8 mouse cellular contexts compared by ENCODE assay signal in genomic region chr14:25710073-25710472, GRCm38 (mm10). TPM values are rescaled to one million over a fixed set of nuclear protein-coding genes. Genes with fewer than 3 reads are reported as not detected.
DNase-seq lines count a peak whose midpoint lies in the region; ATAC-seq and TF ChIP-seq lines count a peak whose summit lies in the region.
"Had no signal": no experiment of that assay in that cellular context is flagged by ENCODE, and none has a peak within 500 bp of the region (broad histone marks: within the 10 kb centered on the region; RNA-seq: fewer than 3 reads in every experiment).

No protein-coding gene starts in this region.

- DNase-seq in lung, embryonic 14.5 days = peak; percentile 84
- no peak for DNase-seq in lung, postnatal 25 days (ENCODE audit: low spot score)
- DNase-seq in heart, adult 9 months (ENCODE audit: low spot score in 2 of 2) = peak; percentile 65 to 73
- DNase-seq in liver, embryonic 11.5 days (ENCODE audit: low spot score) = no peak
- peak; percentile 63 for DNase-seq in testis, postnatal 14 days (ENCODE audit: low spot score)
- DNase-seq in thymus, postnatal 14 days = no peak
- no peak for DNase-seq in spleen, adult 12 weeks (ENCODE audit: low spot score)

- H3K9me3 ChIP-seq in lung, embryonic 14.5 days (ENCODE audit: low read depth, low read length) = no peaks in the 10 kb centered on the region
- no peaks in the 10 kb centered on the region for H3K9me3 ChIP-seq in liver, embryonic 11.5 days (ENCODE audit: control insufficient read depth, low read length)

- peak; percentile 73 for ATAC-seq in lung, embryonic 14.5 days (ENCODE audit: insufficient read depth)
- peak; percentile 66 for ATAC-seq in liver, embryonic 11.5 days (replicated peaks; ENCODE audit: low FRiP score)
- ATAC-seq: Patski had no signal

- H3K27me3 ChIP-seq in lung, embryonic 14.5 days (ENCODE audit: insufficient read depth, low read length) = no peaks in the 10 kb centered on the region
- no peaks in the 10 kb centered on the region for H3K27me3 ChIP-seq in liver, embryonic 11.5 days (replicated peaks; ENCODE audit: control insufficient read depth, insufficient read depth, low read length)
- H3K27me3 ChIP-seq: Patski had no signal

- peaks cover 21% of the 10 kb centered on the region for H3K4me1 ChIP-seq in lung, embryonic 14.5 days (ENCODE audit: insufficient read depth)
- peaks cover 43% of the 10 kb centered on the region for H3K4me1 ChIP-seq in liver, embryonic 11.5 days (replicated peaks; ENCODE audit: control insufficient read depth, insufficient read depth, low read length)

- TF ChIP-seq CTCF in lung, embryonic 14.5 days (IDR thresholded peaks at IDR 0.05; ENCODE audit: low read depth) = no peak

- no peak overlapping the region for H3K9ac ChIP-seq in lung, embryonic 14.5 days
- no peak overlapping the region for H3K9ac ChIP-seq in liver, embryonic 11.5 days (ENCODE audit: low read depth, low read length)

- no peak overlapping the region for H3K4me3 ChIP-seq in lung, embryonic 14.5 days (ENCODE audit: low read depth, low read length)
- H3K4me3 ChIP-seq in liver, embryonic 11.5 days (ENCODE audit: low read depth, low read length) = no peak overlapping the region

- 21% methylated on average over 4 of the region's 4 CpGs for WGBS in lung, embryonic 14.5 days
- 32% methylated on average over 4 of the region's 4 CpGs for WGBS in liver, embryonic 11.5 days

- no peak overlapping the region for H3K4me2 ChIP-seq in lung, embryonic 14.5 days
- H3K4me2 ChIP-seq in liver, embryonic 11.5 days = peak overlapping the region; percentile 16; the same call in 1 of the 2 replicates

- peak overlapping the region; percentile 78; the same call in 1 of the 2 replicates for H3K27ac ChIP-seq in lung, embryonic 14.5 days (ENCODE audit: low read depth)
- peak overlapping the region; percentile 43 for H3K27ac ChIP-seq in liver, embryonic 11.5 days (ENCODE audit: low read depth, low read length)

- H3K36me3 ChIP-seq in lung, embryonic 14.5 days (ENCODE audit: insufficient read depth) = peaks cover 9% of the 10 kb centered on the region; the same call in 1 of the 2 replicates
- peaks cover 4% of the 10 kb centered on the region; the same call in 1 of the 2 replicates for H3K36me3 ChIP-seq in liver, embryonic 11.5 days (ENCODE audit: control insufficient read depth, insufficient read depth, low read length)

RNA-seq across cellular contexts. Expression of gene Ppif, which starts 16.1 kb away (rescaled TPM):
- 29.2 and 30.4 TPM in 2 replicates for polyA plus RNA-seq in lung, embryonic 14.5 days (2014; fragmentation: Nextera tagmentation; extraction: Ambion mirVana)
- polyA plus RNA-seq in liver, embryonic 11.5 days (2014; fragmentation: Nextera tagmentation; extraction: Ambion mirVana) = 96.3 and 97.0 TPM in 2 replicates

RNA-seq across cellular contexts. Expression of gene Zcchc24, which starts 58.8 kb away (rescaled TPM):
- polyA plus RNA-seq in lung, embryonic 14.5 days (2014; fragmentation: Nextera tagmentation; extraction: Ambion mirVana) = 29.6 and 29.8 TPM in 2 replicates
- polyA plus RNA-seq in liver, embryonic 11.5 days (2014; fragmentation: Nextera tagmentation; extraction: Ambion mirVana) = 11.3 and 13.4 TPM in 2 replicates

Comparison
In these comparisons a context has a peak if more than half of its experiments do, and no peak if none do; other contexts are left out.
1. DNase-seq: peak in lung, embryonic 14.5 days (single experiment), heart, adult 9 months (2 of 2) and testis, postnatal 14 days (single experiment); none in lung, postnatal 25 days (single experiment), liver, embryonic 11.5 days (single experiment), thymus, postnatal 14 days (single experiment) and spleen, adult 12 weeks (single experiment).